Mouse (Mus musculus): Measurements from ENCODE around the gene Letm1.

Letm1 gene

GRCm38 (mm10) chr5:33782345-33782998, at the start of gene Letm1:
TSS of gene Letm1 (minus strand) at chr5:33782817.
- peak; percentile 95 to 98 for DNase-seq

- peak in 1 of 2 experiments; percentile 14 for DNase-seq
Observed at GRCm38 (mm10) chr5:33830832-33831231, 48.2 kb upstream of the Letm1 start.

DNA sequence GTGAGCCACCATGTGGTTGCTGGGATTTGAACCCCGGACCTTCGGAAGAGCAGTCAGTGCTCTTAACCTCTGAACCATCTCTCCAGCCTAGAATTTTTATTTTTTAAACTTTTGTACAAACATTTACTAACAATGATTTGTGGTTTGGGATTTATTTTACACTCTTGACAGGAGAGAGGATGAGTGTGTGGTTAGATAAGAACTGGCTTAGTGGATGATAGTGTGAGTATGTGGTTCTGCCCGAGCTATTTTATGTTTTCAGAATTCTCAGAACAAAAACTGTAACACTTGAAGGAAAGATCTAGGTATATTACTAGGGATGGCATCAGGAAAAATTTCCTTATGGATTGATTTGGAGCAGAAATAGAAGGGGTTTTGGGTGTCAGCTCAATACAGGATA, 47.3 kb upstream of the Letm1 start:
- no peak for DNase-seq

GRCm38 (mm10) chr5:33828107-33828506, 45.5 kb upstream of the Letm1 start:
- no peak for DNase-seq

DNA sequence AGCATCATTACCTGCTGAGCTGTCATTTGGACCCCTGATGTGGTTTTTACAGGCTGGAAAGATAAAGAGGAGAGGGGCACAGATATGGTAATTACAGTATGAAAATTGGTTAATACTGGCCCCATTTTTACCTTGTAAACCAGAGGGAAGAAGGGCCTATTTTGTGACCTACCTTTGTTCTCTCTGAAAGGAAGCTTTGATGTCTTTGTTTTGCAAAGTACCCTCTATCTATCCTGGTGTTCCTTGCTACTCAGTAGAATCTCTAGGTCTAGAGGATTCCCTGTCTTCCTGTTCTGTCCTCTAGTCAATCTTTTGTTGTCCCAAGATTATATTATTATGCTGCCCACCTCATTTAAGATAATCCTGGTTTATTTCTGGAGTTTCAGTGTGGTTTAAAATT, 43.4 kb upstream of the Letm1 start:
- DNase-seq, result no peak

- DNase-seq, result no peak
Observed at GRCm38 (mm10) chr5:33822456-33822855, 39.8 kb upstream of the Letm1 start.

- DNase-seq, result no peak
Observed at GRCm38 (mm10) chr5:33821901-33822427, 39.3 kb upstream of the Letm1 start.

DNA sequence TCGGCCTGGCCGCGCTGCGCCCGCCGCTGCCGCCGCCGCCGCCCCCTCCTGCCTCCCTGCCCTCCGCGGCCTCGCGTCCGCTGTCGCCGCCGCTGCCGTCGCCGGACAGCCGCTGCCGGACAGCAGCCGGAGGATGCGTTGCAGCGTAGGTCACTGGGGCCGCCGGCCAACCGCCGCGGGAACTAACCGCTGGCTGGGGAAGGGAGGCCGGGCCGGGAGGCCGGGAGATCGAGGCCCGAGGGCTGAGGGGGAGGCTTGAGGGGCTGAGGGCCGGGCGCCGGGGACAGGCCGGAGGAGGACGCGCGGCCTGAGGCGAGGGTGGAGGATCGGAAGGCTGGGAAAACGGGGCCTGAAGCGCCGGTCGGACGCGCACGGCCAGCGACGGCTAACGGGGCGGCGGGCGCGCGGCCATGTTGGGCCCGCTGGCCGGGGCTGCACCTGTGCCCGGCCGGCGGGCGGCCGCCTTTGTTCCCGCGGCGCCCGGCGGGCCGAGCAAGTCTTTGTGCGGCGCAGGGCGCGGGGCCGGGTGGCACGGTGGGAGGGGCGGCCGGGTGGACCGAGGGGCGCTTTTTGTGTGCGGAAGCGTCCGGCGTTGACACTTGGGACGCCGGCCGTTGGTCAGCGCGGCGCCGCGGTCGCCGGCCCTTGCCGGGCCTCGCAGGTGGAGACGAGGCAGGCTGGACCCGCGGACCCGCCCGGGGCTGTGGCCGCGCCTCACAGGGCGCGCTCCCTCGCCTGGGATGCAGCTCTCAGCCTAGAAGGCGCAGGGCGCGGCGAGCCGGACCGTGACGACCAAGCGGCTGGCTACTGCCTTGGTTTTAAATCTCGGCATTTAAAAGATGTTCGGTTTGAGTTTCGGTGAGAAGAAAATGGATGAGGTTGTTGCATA, 38.4 kb upstream of the Letm1 start:
- DNase-seq, result peak; percentile 71 to 88

DNA sequence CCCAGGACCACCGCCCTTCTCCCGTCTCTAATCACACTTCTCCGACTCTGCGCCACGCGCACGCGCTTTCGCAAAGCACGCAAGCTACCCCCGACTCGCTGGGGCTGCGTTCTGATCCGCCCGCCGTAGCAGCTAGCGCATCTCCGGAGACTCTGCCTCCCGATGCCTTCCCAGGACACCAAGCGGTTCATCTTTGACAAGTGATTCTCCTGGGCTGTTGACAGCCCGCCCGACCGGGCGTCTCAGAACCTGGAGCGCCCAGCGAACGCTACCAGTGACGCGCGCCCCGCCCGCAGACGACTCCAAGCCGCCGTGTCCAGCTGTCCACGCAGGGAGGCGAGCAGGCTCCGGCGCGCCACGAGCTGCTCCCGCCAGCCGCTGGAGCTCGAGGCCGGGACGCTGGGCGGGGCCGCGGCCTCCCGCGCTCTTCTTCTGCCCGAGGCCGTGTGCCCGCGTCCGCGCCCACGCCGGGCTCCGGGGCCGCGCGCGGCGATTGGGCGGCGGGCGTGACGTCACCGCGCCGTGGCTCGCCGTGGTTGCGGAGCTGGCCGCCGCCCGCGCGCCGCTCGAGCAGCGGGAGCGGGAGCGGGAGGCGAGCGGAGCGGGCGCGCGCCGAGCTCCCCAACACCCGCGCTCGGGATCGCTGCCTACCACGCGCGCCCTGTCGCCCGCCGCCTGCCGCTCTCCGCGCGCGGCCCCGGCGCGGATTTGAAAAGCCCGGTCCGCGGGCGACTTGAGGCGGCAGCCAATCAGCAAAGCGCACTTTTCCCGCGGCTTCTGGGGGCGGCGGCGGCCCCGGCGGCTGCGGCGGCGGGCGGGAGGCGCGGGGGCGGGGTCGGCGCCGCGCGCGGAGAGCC, 37.5 kb upstream of the Letm1 start, which contains the start of gene Nsd2:
Nsd2 (plus strand) TSS at position 850 of the 857 bp plus-strand sequence.
- DNase-seq, result peak; percentile 89 to 95

GRCm38 (mm10) chr5:33819141-33819875, 36.7 kb upstream of the Letm1 start:
- DNase-seq, result no peak

DNA sequence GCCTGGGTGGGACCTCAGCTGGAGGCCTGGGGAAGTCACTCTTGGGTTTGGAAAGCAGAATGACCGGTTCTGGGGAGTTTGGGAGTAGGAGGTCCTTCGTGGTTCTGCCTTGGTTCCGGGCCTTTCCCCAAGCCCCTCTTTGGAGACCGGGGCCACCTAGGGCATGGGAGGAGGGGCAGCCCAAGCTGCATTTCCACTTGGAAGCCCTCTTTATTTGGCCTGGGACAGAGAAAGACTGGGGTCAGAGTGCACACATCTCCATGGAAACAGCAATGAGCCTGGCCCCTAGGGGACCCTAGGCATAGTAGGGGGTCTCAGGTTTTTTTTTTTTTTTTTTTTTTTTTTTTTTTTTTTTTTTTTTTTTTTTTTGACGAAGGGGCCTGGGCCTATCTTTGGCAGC, 35.5 kb upstream of the Letm1 start:
- DNase-seq, result no peak

GRCm38 (mm10) chr5:33816008-33816725, 33.5 kb upstream of the Letm1 start:
- no peak for DNase-seq

DNA sequence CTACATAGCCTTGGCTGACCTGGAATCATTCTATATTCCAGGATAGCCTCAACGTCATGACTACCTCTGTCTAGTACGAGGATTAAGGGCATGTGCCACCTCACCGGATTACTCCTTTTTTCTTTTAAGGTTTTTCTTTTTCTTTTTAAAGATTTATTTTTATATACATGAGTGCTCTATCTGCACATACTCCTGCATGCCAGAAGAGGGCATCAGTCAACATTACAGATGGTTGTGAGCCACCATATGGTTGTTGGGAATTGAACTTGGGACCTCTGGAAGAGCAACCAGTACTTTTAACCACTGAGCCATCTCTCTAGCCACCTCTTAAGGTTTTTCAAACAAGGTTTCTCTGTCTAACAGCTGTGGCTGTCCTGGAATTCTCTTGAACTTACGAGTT, 28.9 kb upstream of the Letm1 start:
- no peak for DNase-seq

- DNase-seq, result no peak
Observed at GRCm38 (mm10) chr5:33803337-33803736, 20.7 kb upstream of the Letm1 start.

DNA sequence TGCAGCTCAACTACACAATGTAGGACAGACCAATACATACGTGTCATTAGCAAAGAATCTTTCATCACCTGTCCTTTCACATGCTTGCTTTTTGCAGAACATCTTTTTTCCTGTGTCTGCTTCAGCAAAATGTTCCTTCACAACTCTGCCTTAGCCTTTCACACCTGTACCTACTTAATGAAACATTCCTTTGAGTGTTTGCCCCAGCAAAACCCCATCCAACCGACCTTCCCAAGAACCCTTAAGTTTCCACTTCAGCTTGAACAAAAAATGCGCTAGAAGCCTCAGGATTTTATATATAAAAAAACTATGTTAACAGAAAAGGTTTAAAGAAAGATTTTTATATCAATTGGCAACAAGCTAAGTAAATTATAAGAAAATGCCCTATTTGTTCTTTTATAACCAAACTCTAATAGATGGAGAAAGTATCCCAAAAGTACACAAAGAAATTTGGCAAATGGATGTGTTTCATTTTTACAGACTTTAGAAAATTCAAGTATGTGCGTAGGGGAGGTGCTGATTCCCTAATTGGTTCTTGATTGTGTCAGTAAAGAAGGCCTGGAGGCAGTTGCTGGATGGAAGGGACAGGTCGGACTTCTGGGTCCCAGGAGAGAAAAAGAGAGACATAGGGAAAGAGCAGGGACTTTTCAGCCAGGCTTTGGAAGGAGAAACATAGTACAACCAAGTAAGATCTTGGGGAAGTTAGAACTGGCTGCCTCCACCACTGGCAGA, 9.5 kb upstream of the Letm1 start:
- no peak for DNase-seq

- DNase-seq, result no peak
Observed at GRCm38 (mm10) chr5:33782999-33783390, 378 bp upstream of the Letm1 start.

DNA sequence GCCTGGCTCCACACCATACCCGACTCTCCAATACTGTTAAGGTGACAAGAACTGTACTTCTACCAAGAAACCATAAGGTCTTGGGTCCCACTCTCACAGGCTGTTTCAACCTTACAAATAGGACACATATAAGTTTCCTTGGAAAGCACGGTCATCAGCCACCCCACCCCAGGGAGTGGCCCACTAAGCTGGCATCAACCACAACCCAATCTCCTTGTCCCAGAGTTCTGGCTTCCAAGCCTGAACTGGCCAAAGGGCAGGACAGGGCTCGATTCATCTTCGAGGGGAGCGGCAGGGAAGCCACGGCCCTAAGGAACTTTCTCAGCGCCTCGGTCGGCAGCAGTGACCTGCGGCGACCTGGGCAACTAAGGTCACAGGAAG, 663 bp downstream of the Letm1 start:
- DNase-seq, result peak in 1 of 2 experiments; percentile 65

GRCm38 (mm10) chr5:33777195-33777594, 5.4 kb downstream of the Letm1 start:
- DNase-seq, result no peak

DNA sequence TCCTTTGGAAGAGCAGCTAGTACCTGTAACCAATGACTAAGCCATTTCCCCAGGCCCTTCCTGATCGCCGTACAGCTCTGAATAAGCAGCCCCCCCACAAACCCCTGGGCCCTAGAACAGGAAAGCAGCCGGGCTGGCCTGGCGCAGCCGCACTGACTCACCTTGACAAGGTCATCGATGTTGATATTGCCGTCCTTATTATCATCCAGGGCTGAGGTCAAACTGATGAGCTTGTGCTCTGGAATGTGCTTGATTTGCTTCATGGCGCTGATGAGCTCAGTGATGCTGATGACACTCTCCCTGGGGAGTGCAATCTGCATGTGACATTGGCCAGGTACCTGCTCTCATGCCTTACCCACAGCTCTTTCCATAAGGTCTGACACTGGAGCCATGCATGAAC, 39.1 kb downstream of the Letm1 start:
- no peak for DNase-seq

- no peak for DNase-seq
Observed at GRCm38 (mm10) chr5:33740548-33740947, 42.1 kb downstream of the Letm1 start.

DNA sequence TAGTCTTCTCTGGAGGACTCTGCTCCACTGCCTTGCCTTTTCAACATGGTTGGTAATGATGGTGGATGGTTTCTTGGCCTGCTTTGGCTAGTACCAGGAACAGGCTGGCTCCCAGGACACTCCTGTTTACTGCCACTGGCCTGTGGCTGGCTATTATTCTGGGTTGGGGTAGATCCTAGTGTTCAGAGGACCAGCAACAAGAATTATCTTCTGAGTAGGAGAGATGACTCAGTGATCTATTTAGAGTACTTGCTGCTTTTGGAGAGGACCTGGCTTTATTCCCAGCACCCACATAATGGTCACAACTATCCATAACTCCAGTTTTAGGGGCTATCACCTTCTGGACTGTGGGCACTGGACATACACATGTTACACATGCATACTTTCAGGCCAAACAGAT, 44.3 kb downstream of the Letm1 start:
- no peak for DNase-seq

Measured in kidney, postnatal 25 days (tissue).